Mouse (Mus musculus) heart, postnatal 0 days (tissue): Measurements from ENCODE around the gene Kmt2c.

Experiments used
- CTCF ChIP-seq: IDR thresholded peaks from 2 replicates; pipeline ENCODE4 v1.5.1; 2016; ENCODE audit warnings: antibody characterized with exemption, control low read depth, low read depth
- EP300 ChIP-seq: IDR thresholded peaks from 2 replicates; pipeline ENCODE4 v1.6.1; 2016; ENCODE audit warnings: antibody characterized with exemption, low read depth

- TF ChIP-seq CTCF, result no peak
- no peak for TF ChIP-seq EP300
Observed at GRCm38 (mm10) chr5:25353509-25353908, 145.1 kb downstream of the Kmt2c start.
